Mouse (Mus musculus) inflammation-experienced regulatory T-cells, adult 16 weeks (primary cell): ENCODE data around the gene Mib2. TPM values are rescaled to one million over a fixed set of nuclear protein-coding genes. Genes with fewer than 3 reads are reported as not detected.

ENCODE experiments used
- polyA plus RNA-seq: library from polyadenylated mRNA; unstranded; fragments of 100-300 nt; shearing (Covaris generic); gene quantifications from one replicate; pipeline ENCODE4 v1.2.1, GENCODE M21; 2017

The Mib2 gene
- 53.7 TPM for polyA plus RNA-seq

GRCm38 (mm10) chr4:155668689-155669597 is at the start of gene Mib2:
TSS of gene Mib2 (minus strand) at chr4:155669198.

GRCm38 (mm10) chr4:155704721-155705591 is 36.0 kb upstream of the Mib2 start, which contains the start of gene Ssu72:
TSS of gene Ssu72 (plus strand) at chr4:155704800.

GRCm38 (mm10) chr4:155694111-155694481 is 25.1 kb upstream of the Mib2 start, which contains the start of gene Fndc10:
TSS of gene Fndc10 (plus strand) at chr4:155694342.

GRCm38 (mm10) chr4:155653086-155653450 is 15.9 kb downstream of the Mib2 start, which contains the start of gene Mmp23:
TSS of gene Mmp23 (minus strand) at chr4:155653384.

GRCm38 (mm10) chr4:155645308-155645707 is 23.7 kb downstream of the Mib2 start, which contains the start of gene Gm10563:
TSS of gene Gm10563 (minus strand) at chr4:155645408.

GRCm38 (mm10) chr4:155624338-155625291 is 44.4 kb downstream of the Mib2 start, which contains the start of gene Cdk11b:
TSS of gene Cdk11b (plus strand) at chr4:155624854.

Other genes starting within 250 kb of the Mib2 start
- gene Tmem52, start 200.1 kb downstream of the Mib2 start, polyA plus RNA-seq, result not detected
- gene Gnb1, start 177.8 kb downstream of the Mib2 start, polyA plus RNA-seq, result 20.8 TPM
- 166 TPM for gene Nadk, start 106.8 kb downstream of the Mib2 start, polyA plus RNA-seq
- gene Slc35e2, start 67.8 kb downstream of the Mib2 start, polyA plus RNA-seq, result 16.2 TPM
- 145 TPM for gene Cdk11b, start 44.3 kb downstream of the Mib2 start, polyA plus RNA-seq
- gene Gm10563, start 23.8 kb downstream of the Mib2 start, polyA plus RNA-seq, result not detected
- 0.56 TPM for gene Mmp23, start 15.8 kb downstream of the Mib2 start, polyA plus RNA-seq
- gene Fndc10, start 25.1 kb upstream of the Mib2 start, polyA plus RNA-seq, result 0.62 TPM
- 157 TPM for gene Ssu72, start 35.6 kb upstream of the Mib2 start, polyA plus RNA-seq
- gene Tmem240, start 65.6 kb upstream of the Mib2 start, polyA plus RNA-seq, result 0.09 TPM
- 50.3 TPM for gene Atad3a, start 91.9 kb upstream of the Mib2 start, polyA plus RNA-seq
- gene Vwa1, start 105.5 kb upstream of the Mib2 start, polyA plus RNA-seq, result 0.13 TPM
- not detected for gene Tmem88b, start 116.7 kb upstream of the Mib2 start, polyA plus RNA-seq
- not detected for gene Ankrd65, start 121.2 kb upstream of the Mib2 start, polyA plus RNA-seq
- gene Mrpl20, start 133.7 kb upstream of the Mib2 start, polyA plus RNA-seq, result 124 TPM
- 217 TPM for gene Ccnl2, start 143.3 kb upstream of the Mib2 start, polyA plus RNA-seq
- 199 TPM for gene Aurkaip1, start 162.1 kb upstream of the Mib2 start, polyA plus RNA-seq
- gene Mxra8, start 170.5 kb upstream of the Mib2 start, polyA plus RNA-seq, result 4.3 TPM
- 3.5 TPM for gene Dvl1, start 178.2 kb upstream of the Mib2 start, polyA plus RNA-seq
- gene Tas1r3, start 194.2 kb upstream of the Mib2 start, polyA plus RNA-seq, result 1.4 TPM
- gene Cptp, start 200.2 kb upstream of the Mib2 start, polyA plus RNA-seq, result 20.8 TPM
- gene Ints11, start 200.3 kb upstream of the Mib2 start, polyA plus RNA-seq, result 111 TPM
- gene Pusl1, start 222.6 kb upstream of the Mib2 start, polyA plus RNA-seq, result 29.9 TPM
- 8.2 TPM for gene Acap3, start 222.6 kb upstream of the Mib2 start, polyA plus RNA-seq